Mouse (Mus musculus): ENCODE data around the gene Kif2c.

DNA sequence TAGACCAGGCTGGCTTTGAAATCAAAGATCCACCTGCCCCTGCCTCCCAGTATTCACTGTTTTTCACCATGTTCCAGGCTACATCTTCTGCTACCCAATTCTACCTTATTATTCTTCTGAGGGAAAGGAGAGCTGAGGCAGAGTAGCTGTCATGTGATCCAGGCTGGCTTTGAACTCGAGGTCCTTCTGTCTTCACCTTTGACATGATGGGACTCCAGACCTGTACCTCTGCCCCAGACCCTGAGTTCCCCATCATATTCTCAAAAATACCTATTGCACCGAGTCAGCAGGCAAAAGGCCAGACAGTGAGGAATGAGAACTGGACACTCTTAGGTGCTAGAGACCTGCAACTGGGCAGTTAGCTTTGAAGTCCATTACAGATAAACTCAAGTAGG is 47.8 kb downstream of the Kif2c start:
- TF ChIP-seq MAFK (IDR thresholded peaks at IDR 0.05; ENCODE audit: insufficient replicate concordance, low read length) (no peak), CTCF (conservative IDR thresholded peaks at IDR 0.05 in 1 of 2, IDR thresholded peaks at IDR 0.05 in 1 of 2; ENCODE audit: low read depth in 2 of 2, low read length in 2 of 2) (no peak), EP300 (IDR thresholded peaks at IDR 0.05; ENCODE audit: low read length) (no peak), POLR2A (IDR thresholded peaks at IDR 0.05; ENCODE audit: low read depth, low read length) (no peak), E2F4 (IDR thresholded peaks at IDR 0.05; ENCODE audit: insufficient replicate concordance, low read depth, low read length) (no peak), ZMIZ1 (IDR thresholded peaks at IDR 0.05; ENCODE audit: low read depth, low read length) (no peak), MXI1 (IDR thresholded peaks at IDR 0.05; ENCODE audit: low read depth, low read length) (no peak), USF1 (IDR thresholded peaks at IDR 0.05; ENCODE audit: low read depth, low read length) (no peak), TCF12 (IDR thresholded peaks at IDR 0.05; ENCODE audit: low read depth, low read length) (no peak), ELF1 (IDR thresholded peaks at IDR 0.05; ENCODE audit: low read depth, low read length) (no peak), ZC3H11A (IDR thresholded peaks at IDR 0.05; ENCODE audit: low read depth, low read length) (no peak), POLR2AphosphoS2 (IDR thresholded peaks at IDR 0.05; ENCODE audit: low read depth, low read length) (no peak)

All from CH12.LX (cell line).